Mouse (Mus musculus) kidney, adult 2 months (tissue): ENCODE data around the gene Dppa3.

Source experiments
- CTCF ChIP-seq: fragments of 200-500 bp; conservative IDR thresholded peaks from 2 replicates; pipeline ENCODE4 v1.5.1; 2011; ENCODE audit warnings: low read depth, mild to moderate bottlenecking, control low read depth, low read length, moderate library complexity, mixed read lengths; ENCODE audit not compliant: insufficient read depth, insufficient read length
- POLR2A ChIP-seq: fragments of 200-500 bp; IDR thresholded peaks from one replicate; pipeline ENCODE4 v1.6.1; 2011; ENCODE audit warnings: low read depth, low read length, control low read depth

DNA sequence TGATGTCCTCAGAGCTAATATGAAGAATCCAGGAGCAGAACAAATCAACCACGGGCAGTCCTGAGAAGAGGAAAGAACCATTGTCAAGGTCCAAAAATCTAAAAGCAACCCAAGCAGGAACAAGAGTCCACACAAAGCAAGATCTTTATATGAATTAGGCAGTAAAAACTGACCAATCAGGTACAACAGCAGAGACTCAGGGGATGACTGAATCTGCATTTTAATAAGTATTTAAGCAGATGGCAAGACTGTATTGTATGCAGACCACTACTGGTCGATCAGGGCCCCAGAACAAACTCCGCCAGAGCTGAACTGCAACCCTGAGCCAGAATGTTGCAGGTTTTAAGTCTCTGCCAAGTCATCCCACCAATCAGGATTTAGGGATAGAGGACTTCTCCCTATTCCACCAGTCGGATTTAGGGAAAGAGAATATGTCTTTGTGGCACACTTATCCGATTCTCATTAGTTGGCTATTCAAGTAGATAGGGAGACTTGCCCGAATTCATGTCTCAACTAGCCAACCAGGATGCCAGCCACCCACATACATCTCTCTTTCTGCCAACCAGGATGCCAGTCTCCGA, 26.1 kb upstream of the Dppa3 start:
- no peak for TF ChIP-seq CTCF
- no peak for TF ChIP-seq POLR2A
